Mouse (Mus musculus): ENCODE data around the gene Galnt6. TPM values are rescaled to one million over a fixed set of nuclear protein-coding genes. Genes with fewer than 3 reads are reported as not detected.

Gene Galnt6
- total RNA-seq, 1 experiment from 2014 or later = 56.5 TPM

DNA sequence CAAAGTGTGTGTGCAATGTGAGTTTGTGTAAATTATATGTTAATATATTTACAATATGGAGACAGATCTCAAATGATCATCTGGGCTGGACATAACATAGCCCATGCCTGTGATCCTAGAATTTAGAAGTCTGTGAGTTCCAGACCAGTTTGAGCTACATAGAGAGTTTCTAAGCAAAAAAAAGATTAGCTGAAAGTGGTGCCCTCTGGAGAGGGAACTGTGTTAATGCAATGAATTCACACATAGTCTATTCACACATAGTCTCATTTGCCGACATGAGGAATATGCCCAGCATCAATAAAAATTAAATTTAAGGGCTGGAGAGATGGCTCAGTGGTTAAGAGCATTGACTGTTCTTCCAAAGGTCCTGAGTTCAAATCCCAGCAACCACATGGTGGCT is 52.7 kb downstream of the Galnt6 start:
- ATAC-seq (replicated peaks in 1 of 2; ENCODE audit: insufficient read depth in 1 of 2, low FRiP score in 2 of 2, low TSS enrichment in 1 of 2, low read depth in 1 of 2, poor library complexity in 2 of 2, severe bottlenecking in 2 of 2) = no peak

DNA sequence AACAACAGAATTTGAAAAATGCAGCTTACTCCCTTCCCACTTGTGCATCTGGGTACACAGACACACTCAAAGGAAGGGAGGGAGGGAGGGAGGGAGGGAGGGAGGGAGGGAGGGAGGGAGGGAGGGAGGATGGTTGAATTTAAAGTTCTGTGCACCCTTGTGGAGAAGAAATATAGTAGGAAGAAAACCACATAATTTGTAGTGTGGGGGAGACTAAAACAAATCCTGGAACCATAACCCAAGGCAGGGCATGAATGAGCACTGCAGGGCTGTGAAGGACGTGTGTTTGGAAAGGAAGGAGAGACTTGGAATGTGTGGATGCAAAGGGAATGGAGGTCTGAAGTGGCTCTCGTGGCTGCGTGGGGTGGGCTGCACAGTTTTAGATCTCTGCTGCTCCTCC is 53.7 kb downstream of the Galnt6 start:
- ATAC-seq (replicated peaks in 1 of 2; ENCODE audit: insufficient read depth in 1 of 2, low FRiP score in 2 of 2, low TSS enrichment in 1 of 2, low read depth in 1 of 2, poor library complexity in 2 of 2, severe bottlenecking in 2 of 2) = no peak

DNA sequence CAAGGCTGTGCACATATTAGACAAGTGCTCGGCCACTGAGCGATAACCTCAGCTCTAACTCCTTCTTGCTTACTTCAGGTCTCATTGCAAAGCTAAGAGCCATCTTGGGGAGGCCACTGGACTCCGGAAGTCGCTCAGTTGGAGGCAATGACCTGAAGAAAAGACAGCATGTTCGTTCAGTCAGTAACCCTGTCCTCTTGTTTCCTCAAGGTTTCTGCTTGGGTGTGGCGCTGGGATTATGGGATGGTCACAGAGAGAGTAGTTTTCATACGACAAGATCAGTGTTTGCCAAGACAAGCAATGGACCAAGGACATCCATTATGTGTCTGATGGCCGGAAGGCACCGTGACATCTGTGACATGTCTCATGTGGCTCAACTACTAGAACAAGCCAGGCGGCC is 54.6 kb downstream of the Galnt6 start:
- ATAC-seq (replicated peaks in 1 of 2; ENCODE audit: insufficient read depth in 1 of 2, low FRiP score in 2 of 2, low TSS enrichment in 1 of 2, low read depth in 1 of 2, poor library complexity in 2 of 2, severe bottlenecking in 2 of 2) = no peak

DNA sequence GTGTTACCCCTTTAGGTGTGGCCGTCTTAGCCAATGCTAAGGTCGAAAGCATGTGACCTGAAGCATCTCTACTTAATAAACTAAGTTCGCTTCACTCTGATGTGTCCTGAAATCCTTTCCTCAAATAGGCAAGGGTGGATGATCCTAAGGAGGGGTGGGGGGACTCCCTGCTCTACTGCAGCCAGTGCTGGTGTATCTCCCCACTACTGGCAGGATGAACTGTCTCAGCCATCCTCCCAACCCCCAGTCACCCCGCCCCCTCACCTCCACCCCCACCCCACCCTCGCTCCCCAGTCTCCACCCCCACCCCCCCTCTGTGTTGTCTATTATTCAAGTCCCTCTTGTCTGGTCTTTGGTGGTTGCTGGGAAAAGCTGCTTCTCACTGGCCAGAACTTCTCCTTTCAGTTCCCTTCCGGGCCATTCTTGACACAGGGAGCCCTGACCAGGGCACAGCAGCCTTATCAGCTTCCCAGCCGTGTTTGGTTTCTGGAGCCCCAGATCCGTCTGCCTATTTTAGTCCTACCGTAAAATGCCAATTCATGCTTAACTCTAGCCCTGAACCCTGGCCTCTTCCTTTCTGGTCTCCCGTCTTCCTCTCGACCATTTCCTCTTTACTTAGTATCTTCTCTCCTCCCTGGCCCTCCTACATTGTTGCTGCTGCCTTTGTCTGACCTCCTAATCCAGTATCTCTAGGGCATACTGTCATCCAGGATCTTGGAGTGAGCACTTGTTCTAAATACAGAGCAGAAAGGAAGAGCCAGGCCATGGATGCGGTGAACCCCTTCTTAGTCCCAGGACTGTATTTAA is 55.4 kb downstream of the Galnt6 start:
- peak; percentile 70 to 75 for ATAC-seq (replicated peaks in 1 of 2; ENCODE audit: insufficient read depth in 1 of 2, low FRiP score in 2 of 2, low TSS enrichment in 1 of 2, low read depth in 1 of 2, poor library complexity in 2 of 2, severe bottlenecking in 2 of 2)

DNA sequence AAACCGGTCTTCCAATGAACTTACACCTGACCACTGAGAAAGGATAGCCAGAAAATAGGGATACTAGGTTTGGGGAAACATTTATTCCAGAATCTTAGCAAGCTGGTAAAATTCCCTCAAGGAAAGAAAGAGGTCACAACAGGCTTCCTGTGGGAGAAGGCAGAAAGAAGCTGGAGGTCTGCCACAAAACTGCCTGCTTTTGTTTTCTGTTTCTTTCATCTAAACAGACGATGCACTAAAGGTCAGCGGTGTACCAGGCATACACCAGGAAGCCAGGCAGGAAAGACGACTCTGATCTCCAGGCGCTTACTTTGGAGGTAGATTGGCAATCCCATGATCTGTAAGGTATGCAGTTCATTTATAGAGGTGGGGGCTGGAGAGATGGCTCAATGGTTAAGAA is 58.3 kb downstream of the Galnt6 start:
- no peak for ATAC-seq (replicated peaks in 1 of 2; ENCODE audit: insufficient read depth in 1 of 2, low FRiP score in 2 of 2, low TSS enrichment in 1 of 2, low read depth in 1 of 2, poor library complexity in 2 of 2, severe bottlenecking in 2 of 2)

DNA sequence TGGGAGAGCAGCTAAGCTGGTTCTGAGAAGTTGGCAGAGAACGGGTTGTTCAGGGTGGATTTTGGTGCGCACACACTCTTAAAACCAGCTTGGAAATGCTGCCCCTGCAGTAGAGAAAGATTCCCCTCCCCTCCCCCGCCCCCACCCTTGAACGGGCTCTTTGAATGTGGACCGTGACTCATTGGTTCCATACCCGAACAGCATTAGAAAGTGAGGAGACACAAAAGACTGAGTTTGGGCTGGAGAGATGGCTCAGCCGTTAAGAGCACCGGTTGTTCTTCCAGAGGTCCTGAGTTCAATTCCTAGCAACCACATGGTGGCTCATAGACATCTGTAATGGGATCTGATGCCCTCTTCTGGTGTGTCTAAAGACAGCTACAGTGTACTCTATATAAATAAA is 59.2 kb downstream of the Galnt6 start:
- ATAC-seq (replicated peaks in 1 of 2; ENCODE audit: insufficient read depth in 1 of 2, low FRiP score in 2 of 2, low TSS enrichment in 1 of 2, low read depth in 1 of 2, poor library complexity in 2 of 2, severe bottlenecking in 2 of 2) = no peak

DNA sequence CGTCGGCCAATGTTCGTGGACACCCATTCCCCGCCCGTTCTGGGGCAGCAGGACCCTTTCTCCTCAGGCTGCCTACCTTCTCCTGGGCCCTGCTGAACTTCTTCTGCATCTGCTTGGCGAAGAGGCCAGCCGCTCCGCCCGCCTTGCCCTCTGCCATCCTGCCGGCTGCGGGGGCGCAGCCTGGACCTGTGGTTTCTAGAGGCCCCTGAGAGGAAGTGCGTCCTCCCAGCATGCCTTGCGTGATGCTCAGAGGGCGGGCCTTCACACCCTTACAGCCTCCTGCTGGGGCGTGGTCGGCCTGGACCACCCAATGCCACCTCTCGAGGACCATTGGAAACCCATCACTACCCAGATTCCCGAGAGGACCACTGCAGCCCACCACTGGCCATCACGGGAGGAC is 59.8 kb downstream of the Galnt6 start, which contains the start of gene Bin2:
Bin2 (minus strand) TSS at position 217 of the 400 bp plus-strand sequence.
- peak; percentile 63 to 74 for ATAC-seq (replicated peaks in 1 of 2; ENCODE audit: insufficient read depth in 1 of 2, low FRiP score in 2 of 2, low TSS enrichment in 1 of 2, low read depth in 1 of 2, poor library complexity in 2 of 2, severe bottlenecking in 2 of 2)

DNA sequence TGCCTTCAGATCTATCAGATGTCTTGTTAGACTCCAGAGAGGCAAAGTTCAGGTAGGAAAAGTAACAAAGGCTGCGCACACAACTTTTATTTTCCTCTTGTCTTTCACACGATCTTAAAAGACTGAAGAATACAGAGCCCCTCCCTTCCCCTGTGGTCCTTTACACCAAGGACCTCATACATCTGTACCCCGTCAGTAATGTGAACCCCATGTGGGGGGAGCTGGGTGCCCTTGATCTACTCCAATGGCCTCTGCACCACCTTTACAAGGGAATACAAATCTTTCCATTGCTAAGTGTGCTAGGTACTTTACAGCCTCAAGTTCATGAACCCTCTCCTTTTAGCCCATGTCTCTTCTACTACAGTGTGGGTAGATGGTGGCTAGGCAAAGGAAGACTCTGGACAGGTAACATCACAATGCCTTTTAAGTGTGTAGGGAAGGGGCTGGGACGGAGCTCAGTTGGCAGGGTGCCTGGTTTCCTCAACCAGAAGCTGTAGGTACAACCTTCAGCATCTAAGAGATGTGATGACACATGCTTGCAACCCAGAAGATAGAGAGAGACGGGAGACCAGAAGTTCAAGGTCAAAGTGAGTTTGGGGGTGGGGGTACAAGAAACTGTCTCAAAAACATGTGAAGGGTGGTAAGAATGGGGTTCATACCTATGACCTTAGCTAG is 61.2 kb downstream of the Galnt6 start:
- no peak for ATAC-seq (replicated peaks in 1 of 2; ENCODE audit: insufficient read depth in 1 of 2, low FRiP score in 2 of 2, low TSS enrichment in 1 of 2, low read depth in 1 of 2, poor library complexity in 2 of 2, severe bottlenecking in 2 of 2)

DNA sequence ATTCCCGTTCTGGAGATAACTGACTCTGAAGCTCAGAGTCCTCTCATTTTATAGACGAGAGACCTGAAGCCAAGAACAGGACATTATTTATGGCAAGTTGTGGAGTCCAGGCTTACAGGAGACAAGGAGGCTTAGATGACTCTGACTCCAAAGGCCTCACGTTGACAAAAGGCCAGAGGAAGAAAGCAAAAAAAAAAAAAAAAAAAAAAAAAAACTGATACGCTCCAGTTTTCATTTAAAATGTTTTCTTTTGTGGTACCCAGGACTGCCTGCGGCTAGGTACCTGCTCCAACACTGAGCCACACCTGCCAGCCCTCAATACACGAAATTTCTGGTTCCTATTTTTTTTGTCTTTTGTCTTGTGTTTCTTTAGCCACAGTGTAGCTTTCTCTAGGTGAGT is 61.8 kb downstream of the Galnt6 start:
- no peak for ATAC-seq (replicated peaks in 1 of 2; ENCODE audit: insufficient read depth in 1 of 2, low FRiP score in 2 of 2, low TSS enrichment in 1 of 2, low read depth in 1 of 2, poor library complexity in 2 of 2, severe bottlenecking in 2 of 2)

DNA sequence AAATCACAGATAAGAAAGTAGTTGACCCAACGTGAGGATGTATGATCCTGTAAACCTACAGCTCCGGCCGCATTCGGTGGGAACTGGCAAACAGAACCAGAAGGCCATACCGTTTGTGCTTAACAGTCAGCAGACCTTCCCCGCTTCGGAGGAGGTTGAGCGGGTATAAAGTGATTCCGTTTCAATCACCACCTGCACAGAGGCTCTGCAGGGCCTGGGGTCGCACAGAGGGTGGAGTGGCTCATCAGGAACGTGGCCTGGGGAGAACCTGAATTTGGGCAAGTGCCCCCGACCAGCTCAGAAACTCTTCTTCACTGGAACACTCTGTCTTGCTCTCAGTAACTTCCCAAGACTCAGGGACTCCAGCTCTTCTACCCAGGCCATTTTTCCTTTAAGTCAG is 62.3 kb downstream of the Galnt6 start:
- no peak for ATAC-seq (replicated peaks in 1 of 2; ENCODE audit: insufficient read depth in 1 of 2, low FRiP score in 2 of 2, low TSS enrichment in 1 of 2, low read depth in 1 of 2, poor library complexity in 2 of 2, severe bottlenecking in 2 of 2)

DNA sequence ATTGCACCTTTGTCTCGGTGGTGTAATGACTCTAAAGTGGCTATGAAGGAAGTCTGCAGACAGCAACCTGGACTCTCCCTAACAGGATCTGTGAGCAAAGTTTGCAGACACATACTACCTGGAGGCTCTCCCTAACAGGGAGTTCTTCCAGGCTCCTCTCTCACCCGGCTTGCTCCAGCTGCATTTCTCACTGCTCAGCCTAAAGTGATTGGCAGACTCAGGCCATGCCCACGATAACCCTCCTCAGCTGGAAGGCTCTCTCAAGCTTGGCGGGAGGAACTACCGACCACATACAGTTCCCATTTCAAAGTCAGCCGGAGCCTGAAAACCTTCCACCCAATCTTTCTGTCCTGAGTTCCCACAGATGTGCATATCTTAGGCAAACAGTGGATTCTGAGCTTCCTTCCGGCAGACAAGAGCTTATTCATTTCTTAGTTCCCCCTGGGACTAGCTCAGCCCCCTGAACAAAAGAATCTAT is 62.9 kb downstream of the Galnt6 start:
- ATAC-seq (replicated peaks in 1 of 2; ENCODE audit: insufficient read depth in 1 of 2, low FRiP score in 2 of 2, low TSS enrichment in 1 of 2, low read depth in 1 of 2, poor library complexity in 2 of 2, severe bottlenecking in 2 of 2) = peak; percentile 55 to 61

DNA sequence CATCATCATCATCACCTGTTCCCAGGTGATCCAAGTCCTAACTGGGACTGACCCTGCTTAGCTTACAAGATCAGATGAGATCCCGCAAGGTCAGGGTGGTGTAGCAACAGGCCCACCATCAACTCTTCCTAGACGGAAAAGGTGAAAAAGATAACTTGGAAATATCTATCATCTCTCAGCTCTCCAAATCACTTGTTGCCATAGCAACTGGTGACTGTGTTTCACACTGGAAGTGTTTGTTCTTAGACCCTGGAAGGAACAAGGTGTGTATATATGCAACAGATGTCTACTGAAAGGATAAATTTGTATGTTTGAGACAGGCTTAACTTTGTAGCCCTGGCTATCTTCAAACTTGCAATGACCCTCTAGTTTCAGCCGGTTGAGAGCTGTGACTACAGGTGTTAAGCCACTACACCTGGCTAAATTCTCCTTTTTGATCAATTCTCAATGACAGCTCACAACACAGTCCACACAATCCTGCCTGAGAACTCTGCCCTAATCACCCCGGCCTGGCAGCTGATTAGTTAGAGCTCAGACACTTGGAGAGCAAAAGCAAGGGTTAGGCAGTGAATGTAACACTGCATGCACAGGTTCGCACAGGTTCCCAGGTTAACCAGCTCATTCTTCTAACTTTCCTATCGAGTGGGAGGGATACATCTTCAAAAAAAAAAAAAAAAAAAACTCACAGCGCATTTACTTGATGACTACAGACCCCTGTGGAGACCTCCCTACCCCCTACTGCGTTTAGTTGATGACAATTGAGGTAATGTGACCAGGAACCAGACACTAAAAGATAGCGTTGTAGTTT is 63.6 kb downstream of the Galnt6 start:
- no peak for ATAC-seq (replicated peaks in 1 of 2; ENCODE audit: insufficient read depth in 1 of 2, low FRiP score in 2 of 2, low TSS enrichment in 1 of 2, low read depth in 1 of 2, poor library complexity in 2 of 2, severe bottlenecking in 2 of 2)

DNA sequence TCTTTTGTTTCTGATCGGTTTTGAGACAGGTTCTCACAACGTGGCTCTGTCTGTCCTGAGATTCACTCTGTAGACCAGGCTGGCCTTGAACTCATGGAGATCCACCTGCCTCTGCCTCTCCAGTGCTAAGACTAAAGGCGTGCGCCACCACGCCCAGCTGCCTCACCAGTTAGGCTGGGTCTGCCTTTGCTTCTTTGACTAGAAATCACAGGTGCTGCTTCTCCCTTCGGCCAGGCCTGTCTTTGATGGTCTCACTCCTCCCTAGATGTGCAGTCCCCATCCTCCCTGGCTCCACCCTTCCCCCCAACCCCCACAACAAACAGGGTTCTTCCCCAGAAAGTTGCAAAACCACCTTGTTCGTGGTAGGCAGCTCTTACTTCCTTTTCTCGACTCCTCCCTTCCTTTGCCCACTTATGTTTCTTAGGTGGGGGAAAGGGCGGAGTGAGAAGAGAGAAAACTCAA is 64.3 kb downstream of the Galnt6 start:
- peak; percentile 25 to 65; a peak in 2 of 4 replicates for ATAC-seq (replicated peaks in 1 of 2; ENCODE audit: insufficient read depth in 1 of 2, low FRiP score in 2 of 2, low TSS enrichment in 1 of 2, low read depth in 1 of 2, poor library complexity in 2 of 2, severe bottlenecking in 2 of 2)

DNA sequence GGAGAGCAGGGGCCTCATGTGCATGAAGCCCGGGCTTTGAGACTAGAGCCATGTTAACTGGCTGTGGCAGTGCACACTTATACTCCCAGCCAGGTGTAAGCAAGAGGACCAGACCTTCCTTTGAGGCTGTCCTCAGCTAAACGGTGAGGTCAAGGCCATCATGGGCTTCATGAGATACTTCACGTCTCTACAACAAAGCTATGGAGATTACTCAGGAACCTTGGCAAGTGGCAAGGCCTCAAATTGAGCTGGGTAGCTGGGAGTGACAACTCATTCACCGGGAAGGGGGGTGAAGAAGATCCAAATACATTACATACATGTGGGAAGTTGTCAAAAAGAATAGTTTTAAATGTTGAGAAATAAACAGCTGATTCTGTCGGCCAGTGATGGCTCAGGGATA is 68.4 kb downstream of the Galnt6 start:
- ATAC-seq (replicated peaks in 1 of 2; ENCODE audit: insufficient read depth in 1 of 2, low FRiP score in 2 of 2, low TSS enrichment in 1 of 2, low read depth in 1 of 2, poor library complexity in 2 of 2, severe bottlenecking in 2 of 2) = no peak

DNA sequence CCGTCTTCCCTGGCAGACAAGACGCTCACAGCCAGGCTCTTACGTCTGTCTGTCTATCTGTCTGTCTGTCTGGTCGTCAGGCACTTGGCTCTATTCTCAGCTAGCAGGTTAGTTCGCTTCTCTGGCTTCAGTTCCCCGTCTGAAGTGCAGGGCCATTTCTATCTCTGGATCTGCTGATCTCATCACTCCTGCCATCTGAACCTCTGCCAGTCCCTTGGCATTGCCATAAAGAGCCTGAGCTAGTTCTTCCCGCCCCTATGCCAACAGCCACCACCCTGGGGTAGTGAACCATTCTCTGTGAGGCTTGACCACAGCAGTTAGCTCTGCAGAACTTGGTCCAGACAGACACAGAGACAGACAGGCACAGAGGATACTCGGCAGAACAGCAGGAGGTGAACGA is 68.9 kb downstream of the Galnt6 start:
- ATAC-seq (replicated peaks in 1 of 2; ENCODE audit: insufficient read depth in 1 of 2, low FRiP score in 2 of 2, low TSS enrichment in 1 of 2, low read depth in 1 of 2, poor library complexity in 2 of 2, severe bottlenecking in 2 of 2) = no peak

DNA sequence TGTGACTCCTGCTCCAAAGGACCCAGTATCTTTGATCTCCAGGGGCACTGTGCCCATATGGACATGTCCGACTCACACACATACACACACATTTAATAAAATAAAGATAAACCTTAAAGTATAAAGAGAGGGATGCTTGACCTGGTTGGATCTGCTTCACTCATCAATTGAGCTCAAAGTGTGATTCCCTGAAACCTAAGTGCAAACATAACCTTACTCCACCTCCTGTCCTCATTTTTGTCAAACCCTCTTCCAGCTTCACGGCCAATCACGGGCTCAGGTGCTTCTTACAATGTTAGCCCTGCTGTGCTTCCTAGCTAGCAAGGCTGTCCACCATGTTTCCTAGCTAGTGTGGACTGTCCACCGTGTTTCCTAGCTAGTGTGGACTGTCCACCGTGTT is 74.0 kb downstream of the Galnt6 start:
- no peak for ATAC-seq (replicated peaks in 1 of 2; ENCODE audit: insufficient read depth in 1 of 2, low FRiP score in 2 of 2, low TSS enrichment in 1 of 2, low read depth in 1 of 2, poor library complexity in 2 of 2, severe bottlenecking in 2 of 2)

DNA sequence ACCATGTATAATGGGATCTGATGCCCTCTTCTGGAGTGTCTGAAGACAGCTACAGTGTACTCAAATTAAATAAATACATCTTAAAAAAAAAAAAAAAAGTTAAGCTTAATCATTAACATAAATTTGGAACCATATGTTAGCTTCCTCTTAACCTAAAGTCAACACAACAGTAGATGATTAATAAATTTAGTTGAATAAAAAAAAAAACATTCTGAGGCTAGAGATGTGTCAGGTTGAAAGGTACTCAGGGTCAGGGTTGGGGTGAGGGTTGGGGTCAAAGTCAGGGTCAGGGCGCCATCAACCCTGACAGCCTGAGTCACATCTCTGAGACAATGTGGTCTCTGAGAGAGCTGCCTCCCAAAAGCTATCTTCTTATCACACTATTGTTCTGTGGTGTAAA is 74.9 kb downstream of the Galnt6 start:
- no peak for ATAC-seq (replicated peaks in 1 of 2; ENCODE audit: insufficient read depth in 1 of 2, low FRiP score in 2 of 2, low TSS enrichment in 1 of 2, low read depth in 1 of 2, poor library complexity in 2 of 2, severe bottlenecking in 2 of 2)

DNA sequence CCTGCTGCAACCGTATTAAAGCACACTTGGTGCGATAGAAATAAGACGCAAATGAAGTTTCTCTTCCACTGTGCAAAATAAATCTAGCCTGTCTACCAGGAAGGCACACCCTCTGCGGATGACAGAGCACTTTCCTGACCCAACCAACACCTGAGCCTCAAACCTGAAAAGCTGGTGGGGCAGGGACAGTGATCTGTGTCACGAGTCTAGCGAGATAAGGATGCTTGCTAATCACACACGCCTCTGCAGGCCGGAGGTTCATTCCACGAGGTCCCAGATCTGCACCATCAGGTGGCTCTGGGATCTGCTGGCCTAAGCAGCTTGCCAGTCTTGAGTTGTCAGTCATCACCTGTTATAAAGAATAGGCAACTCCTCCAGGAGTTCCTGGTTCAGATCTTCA is 77.6 kb downstream of the Galnt6 start:
- ATAC-seq (replicated peaks in 1 of 2; ENCODE audit: insufficient read depth in 1 of 2, low FRiP score in 2 of 2, low TSS enrichment in 1 of 2, low read depth in 1 of 2, poor library complexity in 2 of 2, severe bottlenecking in 2 of 2) = no peak

All from hematopoietic stem cell, adult 5-6 weeks (primary cell).